Mouse (Mus musculus): Measurements from ENCODE around the gene Stk24. TPM values are rescaled to one million over a fixed set of nuclear protein-coding genes. Genes with fewer than 3 reads are reported as not detected.

Gene Stk24
- polyA plus RNA-seq, 3 experiments from 2014 or later: 54.0 to 65.8 (median 54.6) TPM

DNA sequence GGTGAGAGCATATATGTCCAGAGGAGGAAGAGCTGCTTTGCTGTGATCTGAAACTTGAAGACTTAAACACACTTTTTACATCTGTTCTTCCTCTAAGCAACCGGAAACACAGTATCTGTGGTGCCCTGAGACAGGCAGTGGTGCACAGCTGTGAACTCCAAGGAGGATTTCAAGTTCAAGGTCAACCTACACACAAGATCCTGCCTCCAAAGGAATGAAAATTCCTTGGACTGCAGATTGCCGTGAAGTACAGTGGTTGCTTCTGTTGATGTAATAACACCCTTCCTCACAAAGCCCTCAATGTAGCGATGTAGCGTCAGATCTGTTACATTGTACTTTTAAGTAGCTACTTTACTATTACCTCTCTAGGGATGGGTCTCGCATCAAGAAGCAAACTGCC, 30.5 kb downstream of the Stk24 start:
- ATAC-seq: peak; percentile 24

DNA sequence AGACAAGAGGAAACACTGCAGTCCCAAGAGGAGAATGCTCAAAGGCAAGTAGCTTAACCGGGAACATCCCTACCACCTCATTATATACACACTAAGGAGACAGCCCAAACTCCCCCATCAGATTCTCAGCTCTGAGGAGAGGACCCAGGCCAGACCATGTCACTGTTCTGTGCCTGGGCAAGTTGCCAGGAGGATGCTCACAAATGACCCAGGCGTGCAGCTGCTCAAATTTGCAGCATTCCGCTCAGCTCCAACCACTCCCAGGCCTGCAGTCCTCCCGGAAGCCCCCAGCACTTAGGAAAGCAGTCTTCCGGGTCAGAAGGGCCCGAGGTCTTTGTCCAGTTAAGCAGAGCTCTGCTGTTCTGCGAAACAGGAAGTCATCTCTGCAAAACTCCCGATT, 31.6 kb downstream of the Stk24 start:
- ATAC-seq: no peak

DNA sequence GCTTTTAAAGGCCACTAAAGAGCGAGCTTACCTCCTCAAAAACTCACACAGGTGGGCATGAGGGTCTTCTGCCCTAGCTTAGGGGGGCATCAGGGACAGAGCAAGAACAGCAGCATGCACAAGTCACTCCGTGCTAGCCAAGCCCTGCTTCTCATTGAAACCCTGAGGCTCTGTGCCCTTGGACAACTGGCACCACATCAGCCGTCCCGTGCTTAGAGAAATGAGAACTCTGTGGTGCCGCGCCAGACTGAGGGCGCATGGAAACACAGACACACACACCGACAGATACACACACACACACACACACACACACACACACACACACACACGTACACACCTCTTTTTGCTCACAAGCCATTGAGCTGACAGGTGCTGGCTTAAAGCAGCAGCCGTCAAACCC, 32.7 kb downstream of the Stk24 start:
- no peak for ATAC-seq

DNA sequence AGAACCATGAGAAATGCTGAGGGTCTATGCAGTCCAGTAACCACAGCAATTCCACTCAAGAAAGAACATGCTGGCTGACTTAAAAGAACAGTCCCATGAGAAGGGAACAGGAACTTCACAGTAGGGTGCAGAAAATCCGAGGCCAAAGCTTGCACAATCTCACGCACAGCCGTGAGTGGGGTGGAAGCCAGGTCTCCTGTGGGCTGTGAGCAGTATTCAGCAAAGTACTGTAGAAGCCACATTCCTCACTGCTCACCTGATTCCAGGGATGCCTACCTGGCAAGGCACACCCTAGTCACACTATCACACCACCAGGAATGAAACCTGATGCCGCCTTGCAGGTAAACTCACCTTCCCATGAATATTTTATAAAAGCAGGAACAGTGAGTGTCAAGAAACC, 33.2 kb downstream of the Stk24 start:
- no peak for ATAC-seq

DNA sequence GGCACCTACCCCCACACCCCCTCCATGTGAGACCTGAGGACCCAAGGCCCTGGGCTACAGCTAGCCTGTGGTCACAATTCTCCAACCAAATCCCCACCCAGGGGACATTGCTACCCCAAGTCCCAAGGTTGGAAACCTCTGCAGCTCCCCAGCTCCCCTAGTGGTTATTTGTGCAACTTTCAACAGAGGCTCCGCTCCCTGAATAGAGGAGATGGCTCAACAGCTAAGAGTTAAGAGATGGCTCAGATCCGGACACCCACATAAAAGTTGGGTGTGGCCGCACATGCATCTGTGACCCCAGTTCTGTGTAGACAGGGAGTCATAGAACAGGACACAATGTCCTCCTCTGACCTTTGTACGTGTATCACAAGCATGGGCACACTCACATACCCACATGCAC, 33.8 kb downstream of the Stk24 start:
- peak; percentile 42 for ATAC-seq

DNA sequence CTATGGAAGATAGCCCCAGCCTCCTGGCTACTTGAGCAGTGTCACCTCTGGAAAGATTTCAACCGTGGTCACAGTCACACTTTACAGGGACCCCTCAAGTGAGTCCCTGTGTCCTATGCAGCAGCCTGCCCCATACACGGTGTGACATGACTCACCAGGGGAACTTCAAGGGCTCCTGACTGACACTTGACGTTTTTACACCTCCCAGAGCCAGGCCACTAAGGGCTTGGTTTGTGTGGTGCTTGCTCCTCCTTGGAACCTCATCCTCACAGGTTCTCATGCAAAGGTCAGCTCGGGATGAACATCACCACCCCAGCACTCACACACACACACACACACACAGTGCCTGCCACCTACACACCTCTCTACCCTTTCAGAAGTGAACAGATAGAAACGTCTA, 34.9 kb downstream of the Stk24 start:
- no peak for ATAC-seq

DNA sequence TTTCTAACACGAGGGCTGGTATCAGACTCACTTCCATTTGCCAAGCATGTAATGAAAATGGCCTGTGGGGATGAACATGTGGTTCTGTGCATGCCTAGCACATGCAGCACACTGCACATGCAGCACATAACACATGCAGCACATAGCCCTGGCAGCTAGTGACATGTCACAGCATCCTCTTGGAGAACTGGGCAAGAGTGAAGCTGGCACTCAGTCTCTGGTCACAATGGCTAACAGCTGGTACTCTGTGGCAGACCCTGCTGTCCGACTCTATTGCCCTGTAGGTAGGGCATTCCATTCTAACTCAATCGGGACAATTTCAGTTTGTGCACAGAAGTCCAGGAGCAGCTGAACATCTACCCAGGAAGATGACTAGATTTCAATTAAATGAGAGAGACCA, 36.9 kb downstream of the Stk24 start:
- no peak for ATAC-seq

DNA sequence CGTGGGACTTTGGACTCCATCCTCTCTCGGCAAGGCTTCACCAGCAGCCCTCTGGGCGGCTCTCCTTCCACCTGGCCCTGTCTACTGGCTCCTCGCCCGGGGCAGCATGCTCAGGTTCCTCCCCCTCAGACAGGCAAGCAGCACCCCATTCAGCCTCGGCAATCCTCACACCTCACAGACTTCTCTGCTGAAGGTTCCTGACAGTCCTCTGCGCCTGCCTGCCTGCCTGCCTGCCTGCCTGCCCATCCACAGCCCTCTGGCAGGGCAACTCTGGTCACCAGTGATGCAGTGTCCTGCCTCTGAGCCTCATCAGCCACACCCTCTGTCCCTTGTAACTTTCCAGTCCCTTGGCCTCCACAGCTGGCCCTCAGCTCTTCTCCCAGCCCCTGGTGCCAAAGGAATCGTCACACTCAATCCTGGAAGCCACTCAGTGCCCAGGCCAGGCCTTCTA, 39.8 kb downstream of the Stk24 start:
- no peak for ATAC-seq

DNA sequence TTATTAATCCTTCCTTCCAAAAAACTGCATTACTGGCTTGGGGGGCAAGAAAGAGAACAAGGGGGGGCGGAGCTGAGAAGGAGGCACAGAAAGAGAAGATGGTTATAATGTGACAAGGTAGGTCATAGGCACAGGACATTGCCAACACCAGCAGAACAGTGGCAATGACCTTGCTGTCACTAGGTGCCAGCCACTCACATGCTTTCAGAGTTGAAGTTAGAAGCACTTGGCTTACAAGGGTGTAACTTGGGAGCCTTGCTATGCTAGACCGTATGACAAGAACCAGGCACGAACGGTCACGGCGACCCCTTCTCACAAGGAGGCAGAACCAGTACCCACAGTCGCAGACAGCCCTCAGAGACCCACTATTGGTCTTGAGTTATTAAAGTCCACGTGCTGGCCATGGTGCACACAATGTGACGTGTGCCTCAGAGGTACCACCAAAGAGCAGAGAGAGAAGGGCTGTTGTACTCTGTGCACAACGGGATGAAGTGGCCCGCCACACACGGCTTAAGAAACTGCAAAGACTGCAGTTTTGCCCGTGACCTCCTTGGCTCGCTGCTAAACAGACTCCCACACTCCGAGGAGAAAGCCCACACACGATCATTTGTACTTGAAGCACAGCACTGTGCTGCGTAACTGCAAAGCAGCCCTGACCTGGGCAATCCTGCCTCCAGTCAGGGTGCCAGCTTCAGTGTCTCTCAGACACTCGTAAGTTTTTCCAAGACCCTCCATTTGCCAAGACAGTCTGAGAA, 40.8 kb downstream of the Stk24 start:
- ATAC-seq: no peak

DNA sequence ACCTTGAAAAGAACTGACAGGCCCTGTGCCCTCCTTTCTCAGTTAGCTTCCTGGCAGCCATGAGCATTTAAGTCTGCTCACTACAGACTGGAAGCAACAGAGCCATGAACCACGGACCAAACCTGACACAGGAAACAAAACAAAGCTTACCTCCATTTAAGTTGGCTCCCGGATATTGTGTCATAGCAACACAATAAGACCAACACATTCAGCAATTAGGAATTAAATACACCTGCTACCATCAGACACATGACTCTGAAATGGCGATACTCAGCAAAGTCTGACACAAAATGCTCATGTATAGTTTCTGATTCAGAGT, 49.8 kb downstream of the Stk24 start:
- peak; percentile 53 for ATAC-seq

DNA sequence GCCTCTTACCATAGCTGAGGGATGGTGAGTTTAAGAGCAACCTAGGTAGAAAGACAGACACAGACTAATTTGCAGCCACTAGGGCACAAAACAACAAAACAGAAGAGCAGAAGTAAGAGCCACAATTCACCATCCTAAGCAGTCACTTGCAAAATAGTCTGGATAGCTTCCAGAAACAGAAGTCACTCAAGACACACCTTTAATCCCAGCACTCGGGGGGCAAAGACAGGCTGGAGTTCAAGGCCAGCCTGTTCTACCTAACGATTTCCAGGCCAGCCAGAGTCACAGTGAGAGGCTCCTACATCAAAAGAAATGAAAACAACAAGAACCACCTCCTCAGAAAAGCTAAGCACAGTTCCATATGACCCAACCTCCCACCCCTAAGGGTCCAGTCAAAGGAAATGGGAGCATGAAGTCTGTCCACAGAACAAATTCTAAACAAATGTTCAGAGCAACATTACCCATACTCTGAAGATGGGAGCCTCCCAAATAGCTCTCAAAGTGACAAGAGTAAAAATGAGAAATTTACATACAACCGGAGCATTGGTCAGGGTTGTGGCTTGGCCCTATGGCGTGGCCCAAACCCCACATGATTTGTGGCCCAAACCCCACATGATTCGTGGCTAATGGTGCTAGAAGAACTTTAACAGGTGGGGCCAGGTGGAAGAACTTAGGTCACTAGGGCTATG, 50.3 kb downstream of the Stk24 start:
- no peak for ATAC-seq

DNA sequence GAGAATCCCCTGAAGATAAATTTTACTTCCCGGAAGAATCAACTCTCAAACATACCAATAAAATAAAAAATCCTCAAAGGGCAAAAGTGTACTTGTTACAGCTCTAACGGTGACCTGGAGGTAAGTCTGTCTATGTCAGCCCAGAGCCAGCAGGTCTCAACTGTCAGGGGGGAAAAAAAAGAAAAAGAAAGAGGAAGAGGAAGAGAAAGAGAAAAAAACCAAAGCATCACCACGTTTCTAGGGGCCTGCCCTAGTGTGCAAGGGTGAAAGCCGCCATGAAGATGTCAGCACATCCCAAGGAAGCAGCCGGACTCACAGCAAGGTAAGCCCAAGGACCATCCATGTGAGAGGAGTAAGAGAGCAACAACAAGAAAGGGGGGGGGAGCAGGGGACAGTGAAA, 50.9 kb downstream of the Stk24 start:
- no peak for ATAC-seq

DNA sequence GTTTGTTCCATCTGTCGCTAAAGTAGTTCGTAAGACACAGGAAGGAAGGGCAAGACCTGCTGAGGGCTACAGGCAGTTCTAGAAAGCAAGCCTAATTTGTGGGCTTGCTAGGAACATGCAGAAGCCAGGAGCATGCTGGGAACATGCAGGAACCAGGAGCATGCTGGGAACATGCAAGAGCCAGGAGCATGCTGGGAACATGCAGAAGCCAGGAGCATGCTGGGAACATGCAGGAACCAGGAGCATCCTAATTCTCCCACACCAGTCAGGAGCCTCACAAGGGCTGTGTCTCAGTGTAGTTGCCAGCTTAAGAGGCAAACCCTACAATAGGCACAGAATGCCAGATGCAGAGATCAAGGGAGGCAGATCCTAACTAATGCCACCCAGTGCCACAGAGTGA, 53.4 kb downstream of the Stk24 start:
- ATAC-seq: no peak

DNA sequence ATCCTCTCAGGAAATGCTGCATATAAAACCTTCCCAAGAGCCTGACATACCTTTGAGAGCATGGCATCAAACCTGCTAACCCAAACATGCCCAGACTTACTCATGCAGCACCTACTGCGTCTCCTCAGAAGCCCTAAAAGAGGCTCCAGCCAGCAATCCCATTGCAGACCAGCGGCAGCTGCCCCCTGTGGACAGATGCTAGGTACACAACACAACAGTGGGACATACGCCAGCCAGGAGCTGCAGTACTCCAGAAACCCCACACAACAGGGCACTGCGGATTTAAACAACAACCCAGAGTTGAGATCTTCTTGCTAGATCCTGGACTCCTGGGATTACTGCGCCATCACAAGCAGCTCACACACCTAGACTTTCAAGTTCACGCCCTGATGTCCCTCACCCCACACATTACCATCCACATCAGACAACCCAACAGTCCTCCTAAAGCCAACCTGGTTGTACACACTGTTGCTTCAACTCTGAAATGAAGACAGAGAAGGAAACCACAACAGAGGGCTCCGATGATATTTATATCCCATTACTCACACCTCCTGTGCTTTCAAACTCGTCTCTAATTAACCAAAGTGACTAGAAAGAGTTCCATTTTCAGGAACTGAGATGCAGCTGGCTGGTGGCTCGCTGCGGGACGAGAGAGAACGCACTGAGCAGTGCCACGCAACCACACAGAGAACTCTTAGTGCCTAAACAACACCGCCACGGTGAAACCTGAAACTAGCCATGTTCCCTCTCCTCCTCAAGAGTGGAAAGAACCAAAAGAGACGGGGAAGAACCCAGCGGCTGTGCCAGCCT, 55.1 kb downstream of the Stk24 start:
- peak; percentile 84 for ATAC-seq

DNA sequence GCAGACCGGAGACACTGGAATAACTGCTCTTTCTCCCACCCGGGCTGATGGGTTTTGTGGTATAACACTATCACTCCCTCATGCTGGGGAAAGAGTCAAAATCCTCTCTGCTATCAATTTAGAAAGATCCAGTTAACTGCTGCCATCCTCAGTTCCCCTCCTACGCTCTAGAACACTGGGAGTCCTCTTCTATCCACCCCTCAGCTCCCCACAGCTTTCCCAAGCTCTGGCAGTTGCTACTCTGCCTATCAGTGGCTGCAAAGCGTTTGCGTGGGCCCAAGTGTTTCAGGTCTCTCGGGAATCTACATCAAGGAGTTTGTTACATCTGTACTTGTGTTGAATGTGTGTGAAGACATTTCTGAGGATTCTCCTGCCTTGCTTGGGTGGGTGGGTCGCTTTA, 57.2 kb downstream of the Stk24 start:
- ATAC-seq: no peak

DNA sequence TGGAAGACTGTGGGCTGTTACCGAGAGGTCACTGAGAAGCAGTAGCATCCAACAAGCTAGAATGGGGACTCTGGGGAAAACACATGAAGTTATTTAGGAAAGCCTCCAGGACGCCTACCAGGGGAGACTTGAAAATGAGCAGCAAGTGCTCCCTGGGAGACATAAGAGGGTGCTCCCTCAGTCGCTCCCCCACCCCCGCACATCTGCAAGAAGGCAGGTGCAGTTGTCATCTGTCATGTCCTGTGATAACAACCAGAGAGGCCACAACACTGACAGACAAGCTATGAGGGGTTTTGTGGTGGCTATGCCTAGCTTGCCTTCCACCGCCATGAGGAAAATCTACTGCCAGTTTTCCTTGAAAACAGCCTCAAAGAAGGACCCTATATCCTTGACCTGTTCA, 57.7 kb downstream of the Stk24 start:
- no peak for ATAC-seq

DNA sequence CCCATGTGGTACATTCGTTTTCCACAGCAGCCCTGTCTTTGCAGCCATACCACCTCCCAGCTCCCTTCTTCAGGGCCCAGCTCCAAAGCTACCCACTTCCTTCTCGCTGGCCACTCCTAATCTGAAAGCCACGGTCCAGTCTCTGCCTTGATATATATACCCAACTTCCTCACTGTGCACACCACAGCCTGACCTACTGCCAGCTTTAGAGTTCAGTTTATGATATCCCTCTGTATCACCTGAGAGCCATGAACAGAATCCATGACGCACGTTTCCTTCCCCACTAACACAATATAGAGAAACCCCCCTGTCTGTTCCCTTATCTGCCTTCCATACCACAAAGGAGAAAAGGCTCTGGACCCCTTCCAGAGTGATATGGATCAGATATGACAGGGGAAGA, 61.4 kb downstream of the Stk24 start:
- no peak for ATAC-seq

DNA sequence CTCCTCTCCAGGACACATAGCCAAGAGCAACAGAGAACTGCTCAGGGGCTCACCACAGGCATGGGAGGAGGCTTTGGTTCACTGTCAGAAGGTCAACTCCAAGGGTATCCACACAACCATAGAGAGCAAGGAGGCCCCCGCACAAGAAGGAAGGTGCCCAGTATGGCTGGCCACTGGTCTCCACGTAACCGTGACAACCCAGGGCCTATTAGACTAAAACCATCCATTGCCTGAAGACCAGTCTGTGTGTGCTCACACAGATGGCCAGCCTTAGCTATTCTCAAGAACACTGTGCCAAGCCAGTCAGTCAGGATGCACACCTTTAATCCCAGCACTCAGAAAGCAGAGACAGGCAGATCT, 62.5 kb downstream of the Stk24 start:
- no peak for ATAC-seq

DNA sequence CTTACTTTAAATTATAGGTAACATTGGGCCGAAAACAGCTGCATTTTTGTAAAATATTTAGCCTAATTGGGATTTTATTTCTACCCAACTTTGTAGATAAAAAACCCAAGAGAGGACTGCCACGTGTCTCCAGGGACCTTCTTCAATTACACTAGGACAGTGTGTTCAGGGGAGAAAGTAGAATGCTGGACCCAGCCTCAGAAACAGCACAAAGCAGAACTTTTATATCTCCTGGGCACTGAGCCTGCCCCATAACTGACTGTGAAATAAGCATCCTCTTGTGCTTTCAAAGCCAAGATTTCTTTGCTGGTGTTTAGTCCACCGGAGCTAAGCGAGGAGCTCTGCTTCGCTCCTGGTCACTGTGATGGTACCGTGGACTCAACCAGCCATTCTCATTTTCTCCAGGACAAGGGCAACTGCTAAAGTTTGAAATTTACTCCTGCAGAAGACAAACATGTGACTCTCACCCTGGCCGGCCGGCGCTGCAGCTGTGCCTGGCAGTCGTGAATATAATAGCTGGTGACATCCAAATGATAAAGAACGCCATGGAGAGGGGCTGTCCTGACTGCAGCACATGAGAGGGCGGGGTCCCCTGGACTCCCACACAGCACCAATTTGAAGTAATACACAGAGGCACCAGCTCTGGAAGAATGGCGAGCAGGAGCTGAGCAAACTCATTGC, 63.0 kb downstream of the Stk24 start:
- ATAC-seq: no peak

DNA sequence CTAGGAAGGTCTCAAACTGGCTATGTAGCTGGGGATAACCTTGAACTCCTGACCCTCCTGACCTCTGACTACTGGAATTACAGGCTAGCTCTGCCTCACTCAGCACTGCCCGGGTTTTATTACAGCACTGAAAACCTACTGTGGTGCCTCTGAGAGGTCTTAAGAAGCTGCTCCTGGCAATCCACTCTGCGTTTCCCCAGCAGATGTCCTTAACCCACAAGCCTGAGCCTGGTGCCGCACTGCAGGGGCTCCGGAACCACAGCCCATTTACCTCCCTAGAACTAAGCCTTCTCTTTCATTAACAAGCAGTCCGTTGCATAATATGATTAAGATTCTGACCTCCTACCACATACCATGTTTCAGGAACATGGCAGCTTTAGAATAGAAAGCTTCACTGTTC, 63.7 kb downstream of the Stk24 start:
- no peak for ATAC-seq

DNA sequence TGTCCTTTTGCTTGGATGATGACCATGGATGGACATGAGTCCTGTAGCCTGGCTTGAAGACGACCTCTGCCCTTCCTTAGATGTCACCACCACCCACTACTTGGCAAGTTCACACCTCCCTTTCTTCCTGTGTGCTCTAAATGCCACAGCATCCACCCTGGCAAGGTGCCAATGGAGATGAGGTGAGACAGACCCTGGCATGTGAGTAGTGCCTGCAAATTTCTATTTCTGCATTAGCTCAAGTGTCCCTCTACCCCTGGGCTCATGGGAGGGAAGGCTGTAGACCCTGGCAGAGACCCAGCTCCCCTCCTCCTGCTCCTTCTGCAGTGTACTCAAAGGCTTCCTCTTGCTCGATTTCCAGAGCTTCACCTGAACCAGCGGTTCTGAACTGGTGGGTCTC, 64.9 kb downstream of the Stk24 start:
- ATAC-seq: peak; percentile 61

DNA sequence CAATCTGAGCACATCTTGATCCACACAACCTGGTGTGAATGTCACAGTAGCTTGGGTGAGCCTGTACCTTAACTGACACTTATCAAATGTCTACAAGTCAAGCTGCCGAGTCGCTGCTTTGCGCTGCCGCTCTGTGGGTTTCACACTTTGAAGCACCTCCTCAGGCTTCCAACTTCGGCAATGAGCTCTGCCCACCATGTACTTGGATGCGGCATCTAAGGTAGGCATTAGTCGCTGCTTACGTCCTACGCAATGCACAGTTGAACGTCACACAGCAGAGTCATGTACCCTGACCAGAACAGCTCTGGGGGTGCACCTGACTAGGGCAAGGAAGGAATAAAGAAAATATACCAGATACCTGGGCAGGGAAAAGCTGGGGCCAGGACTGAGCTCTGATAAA, 66.5 kb downstream of the Stk24 start:
- no peak for ATAC-seq

DNA sequence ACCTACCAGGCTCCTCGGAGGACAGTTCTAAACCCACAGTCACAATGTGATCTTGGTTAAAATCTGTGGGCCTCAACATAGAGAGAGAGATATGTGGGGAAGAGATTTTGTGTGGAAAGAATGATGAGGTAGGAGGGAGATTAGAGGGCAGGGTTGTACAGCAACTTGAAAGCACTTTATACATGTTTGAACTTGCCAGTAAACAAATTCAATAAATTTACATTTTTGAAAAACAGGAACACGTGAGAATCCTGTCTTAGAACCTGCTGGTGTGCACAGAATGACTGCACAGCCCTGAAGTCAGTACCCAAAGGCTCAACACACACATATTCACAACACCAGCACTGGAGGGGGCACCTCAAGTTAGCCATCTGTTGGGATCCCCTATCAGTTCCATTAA, 68.7 kb downstream of the Stk24 start:
- peak; percentile 30 for ATAC-seq
